Mouse (Mus musculus): ENCODE measurements around the gene Nckap1l. TPM values are rescaled to one million over a fixed set of nuclear protein-coding genes. Genes with fewer than 3 reads are reported as not detected.
A peak's percentile ranks its signal among the peaks of the same experiment; 100 is the strongest.

Gene Nckap1l
- total RNA-seq, 2 experiments from 2014 or later, result 5.5 to 8.7 TPM

- DNase-seq (ENCODE audit: low spot score in 2 of 2), result no peak
Measured at GRCm38 (mm10) chr15:103498157-103498556, 44.6 kb downstream of the Nckap1l start.

GRCm38 (mm10) chr15:103500723-103501122, 47.1 kb downstream of the Nckap1l start:
- no peak for DNase-seq (ENCODE audit: low spot score in 2 of 2)

GRCm38 (mm10) chr15:103501186-103501585, 47.6 kb downstream of the Nckap1l start:
- no peak for DNase-seq (ENCODE audit: low spot score in 2 of 2)

DNA sequence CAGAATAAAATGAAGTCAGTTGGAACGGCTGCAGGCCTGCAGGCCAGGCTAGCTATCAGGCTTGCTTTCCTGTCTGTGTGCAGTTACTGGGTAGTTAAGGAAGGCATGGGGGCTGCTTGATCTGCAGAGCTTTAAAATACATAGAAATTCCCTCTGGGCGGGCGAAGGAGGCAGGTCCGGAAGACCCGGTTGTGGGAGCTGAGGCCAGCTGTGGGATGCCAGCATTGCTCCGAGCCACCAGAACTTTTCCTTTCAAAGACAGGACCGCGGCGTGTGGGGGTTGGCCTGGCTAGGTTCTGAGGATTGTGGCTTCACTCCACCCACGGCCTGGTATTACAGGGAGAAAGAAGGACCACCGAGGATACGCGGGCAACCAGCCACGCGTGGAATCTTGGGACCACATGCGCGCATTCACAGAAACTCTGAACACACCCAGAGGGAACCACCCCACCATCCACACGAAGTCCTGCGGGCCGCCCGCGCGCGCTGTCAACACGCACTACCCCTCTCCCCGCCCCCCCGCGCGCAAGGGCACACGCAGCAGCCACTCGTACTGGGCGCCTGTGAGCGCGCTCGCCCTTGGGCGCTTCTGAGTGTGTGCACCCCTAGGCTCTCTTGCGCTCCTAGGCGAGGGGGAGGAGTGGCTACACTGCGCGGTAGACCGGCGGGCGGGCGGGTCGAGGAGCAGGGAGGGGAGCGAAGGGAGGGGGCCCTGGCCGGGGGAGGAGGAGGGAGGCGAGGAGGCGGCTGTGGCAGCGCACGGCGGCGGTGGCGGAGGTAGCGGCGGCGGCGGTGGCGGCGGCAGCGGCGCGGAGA, 49.0 kb downstream of the Nckap1l start, which contains the start of gene Pde1b:
Gene Pde1b (plus strand): TSS at position 600 of the 816 bp plus-strand sequence.
- DNase-seq (ENCODE audit: low spot score in 2 of 2), result peak; percentile 60 to 62

- DNase-seq (ENCODE audit: low spot score in 2 of 2), result no peak
Measured at GRCm38 (mm10) chr15:103503251-103503600, 49.6 kb downstream of the Nckap1l start.

GRCm38 (mm10) chr15:103503660-103504059, 50.1 kb downstream of the Nckap1l start:
- DNase-seq (ENCODE audit: low spot score in 2 of 2), result no peak

- no peak for DNase-seq (ENCODE audit: low spot score in 2 of 2)
Measured at GRCm38 (mm10) chr15:103509317-103509716, 55.7 kb downstream of the Nckap1l start.

DNA sequence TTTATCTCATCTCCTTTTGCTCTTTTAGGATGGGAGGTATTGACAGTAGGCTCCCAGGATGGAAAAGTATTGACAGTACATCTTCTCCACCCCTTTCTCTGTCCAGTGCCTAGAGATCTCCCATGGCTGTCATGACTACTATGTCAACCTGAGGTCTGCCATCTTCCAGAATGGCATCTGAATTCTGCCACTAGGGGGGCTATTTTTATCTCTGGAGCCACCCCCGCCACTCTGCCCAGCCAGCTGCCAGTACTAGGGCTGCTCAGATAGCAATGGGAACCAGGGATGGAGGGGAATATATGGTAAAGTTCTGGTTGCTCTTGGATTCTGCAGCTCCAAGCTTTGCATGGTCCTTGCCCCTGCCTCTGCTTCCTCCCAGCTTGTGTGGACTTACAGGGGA, 58.1 kb downstream of the Nckap1l start:
- DNase-seq (ENCODE audit: low spot score in 2 of 2), result no peak

DNA sequence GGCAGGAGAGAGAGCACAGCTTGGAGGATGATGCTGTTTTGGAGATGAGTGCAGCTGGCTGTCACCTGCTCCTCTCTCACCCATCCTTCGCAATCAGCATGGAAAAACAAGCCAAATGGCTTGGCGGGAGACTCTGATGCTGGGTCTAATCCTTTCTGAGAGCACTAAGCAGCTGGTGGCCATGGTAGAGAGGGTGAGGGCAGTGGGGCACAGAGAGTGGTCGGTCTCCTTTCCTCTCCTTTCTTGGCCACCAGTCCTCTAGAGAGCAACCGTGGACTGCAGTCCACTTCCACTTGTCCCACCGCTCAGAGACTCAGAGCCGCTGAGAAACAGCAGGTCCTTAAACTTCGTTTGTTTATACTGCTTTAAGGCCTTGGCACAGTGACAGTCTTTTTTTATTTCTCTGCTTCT, 60.0 kb downstream of the Nckap1l start:
- DNase-seq (ENCODE audit: low spot score in 2 of 2), result no peak

DNA sequence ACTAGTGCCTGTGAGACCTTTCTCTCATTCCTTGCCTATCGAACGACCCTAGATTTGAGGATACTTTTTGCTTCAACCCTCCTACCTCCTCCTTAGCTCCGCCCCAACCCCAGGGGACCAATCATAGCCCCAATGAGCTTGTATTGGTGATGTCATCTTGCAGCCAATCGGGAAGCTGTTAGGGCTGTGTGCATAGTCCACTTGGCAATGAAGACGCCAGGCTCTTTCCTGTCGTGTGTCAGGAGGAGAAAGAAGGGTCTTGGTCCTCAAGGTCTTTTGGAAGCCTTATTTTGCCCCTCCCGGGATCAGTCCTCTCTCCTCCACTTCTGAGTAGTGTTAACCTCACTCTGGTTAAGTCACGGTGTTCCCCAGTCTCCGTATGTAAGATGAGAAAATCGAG, 60.5 kb downstream of the Nckap1l start:
- DNase-seq (ENCODE audit: low spot score in 2 of 2), result peak in 1 of 2 experiments; percentile 51

- DNase-seq (ENCODE audit: low spot score in 2 of 2), result no peak
Measured at GRCm38 (mm10) chr15:103514914-103515313, 61.3 kb downstream of the Nckap1l start.

GRCm38 (mm10) chr15:103518600-103519385, 65.2 kb downstream of the Nckap1l start:
- DNase-seq (ENCODE audit: low spot score in 2 of 2), result no peak

DNA sequence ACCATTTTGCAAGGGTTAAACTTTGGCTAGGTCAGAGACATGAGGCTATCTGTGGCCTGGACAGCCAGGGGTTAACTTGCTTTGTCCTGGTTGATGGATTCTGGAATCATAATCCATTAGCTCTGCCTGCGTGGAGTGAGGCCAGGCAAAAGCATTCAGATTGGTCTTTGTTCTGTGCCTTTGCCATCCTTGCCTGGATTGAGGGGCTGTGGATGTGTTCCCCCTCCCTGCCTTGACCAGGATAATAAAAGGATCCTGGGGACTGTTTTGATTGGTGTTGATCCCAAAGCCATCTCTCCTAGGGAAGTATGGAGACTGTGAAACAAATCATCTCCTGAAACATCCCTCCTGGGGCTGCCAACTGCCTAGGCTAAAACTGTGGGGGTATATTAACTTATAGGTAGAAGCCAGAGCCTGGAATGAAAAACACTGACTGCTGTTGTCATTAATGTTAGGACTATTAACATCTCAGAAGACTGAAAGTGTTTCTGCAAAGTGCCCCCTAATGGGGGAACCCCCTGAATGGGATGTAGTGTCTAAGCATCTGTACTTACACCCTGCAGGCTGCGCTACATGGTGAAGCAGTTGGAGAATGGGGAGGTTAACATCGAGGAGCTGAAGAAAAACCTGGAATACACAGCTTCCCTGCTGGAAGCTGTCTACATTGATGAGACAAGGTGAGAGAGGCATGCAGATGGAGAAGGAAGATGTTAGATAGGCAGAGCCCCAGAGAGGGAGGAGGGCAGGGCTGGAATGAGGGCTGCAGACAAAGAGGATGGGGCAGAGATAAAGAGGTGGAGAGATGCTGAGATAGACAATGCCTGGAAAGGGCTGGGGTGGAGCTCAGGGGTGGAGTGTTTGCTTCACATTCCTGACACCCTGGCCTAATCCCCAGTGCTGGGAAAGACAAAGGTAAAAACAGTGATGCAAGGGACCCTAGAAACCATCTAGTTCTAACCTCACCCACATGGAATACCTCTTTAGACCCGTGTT, 66.1 kb downstream of the Nckap1l start:
- no peak for DNase-seq (ENCODE audit: low spot score in 2 of 2)

DNA sequence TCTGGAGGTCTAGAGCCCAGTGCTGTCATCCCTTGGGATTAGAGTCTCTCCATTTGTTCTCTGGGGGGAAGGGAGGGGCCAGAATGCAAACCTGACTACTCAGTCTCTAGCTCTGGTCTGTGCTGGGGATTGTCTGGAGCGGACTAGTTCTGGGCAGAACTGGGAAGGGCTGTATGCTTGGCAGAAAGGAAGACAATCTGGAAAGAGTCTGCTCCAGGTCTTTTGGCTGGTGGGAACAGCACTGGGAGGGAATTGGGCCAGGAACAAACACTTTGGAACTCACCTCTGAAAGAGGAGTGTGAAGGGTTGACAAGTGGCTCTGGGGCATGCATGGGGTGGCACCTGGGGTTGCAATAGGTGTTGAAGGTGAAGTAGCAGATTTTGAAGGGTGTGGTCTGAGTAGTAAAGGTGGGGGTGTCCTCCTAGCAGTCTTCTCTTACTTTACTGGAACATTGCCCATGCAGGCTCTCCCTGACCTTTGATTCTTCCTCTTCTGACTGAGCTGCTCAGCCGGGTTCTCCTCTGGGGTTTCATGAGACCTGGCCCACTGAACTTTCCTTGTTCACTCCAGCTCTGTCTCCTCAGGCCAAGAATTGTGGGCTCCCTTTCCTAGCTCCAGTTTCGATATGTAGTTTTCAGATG, 69.0 kb downstream of the Nckap1l start:
- DNase-seq (ENCODE audit: low spot score in 2 of 2), result no peak

DNA sequence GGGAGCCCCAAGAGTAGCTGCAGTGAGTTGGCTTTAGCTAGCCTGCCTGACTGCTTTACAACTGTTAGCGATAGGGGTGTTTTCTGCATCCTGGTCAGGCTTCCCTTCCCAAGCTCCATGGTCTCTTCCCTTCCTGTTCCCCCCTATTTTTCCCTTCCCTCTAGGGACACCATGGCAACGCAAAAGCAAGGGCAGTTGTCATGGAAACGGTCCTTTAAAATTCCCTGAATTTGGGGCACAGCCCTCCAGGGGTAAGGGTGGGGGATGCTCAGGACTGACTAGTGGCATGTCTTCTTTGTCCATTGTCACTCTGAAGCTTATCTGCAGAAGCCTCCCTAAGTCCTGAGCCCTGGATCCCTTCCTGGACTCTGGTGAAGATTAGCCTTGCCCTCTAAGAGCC, 69.6 kb downstream of the Nckap1l start:
- no peak for DNase-seq (ENCODE audit: low spot score in 2 of 2)

GRCm38 (mm10) chr15:103530372-103530771, 76.8 kb downstream of the Nckap1l start:
- DNase-seq (ENCODE audit: low spot score in 2 of 2), result peak in 1 of 2 experiments; percentile 25

- DNase-seq (ENCODE audit: low spot score in 2 of 2), result no peak
Measured at GRCm38 (mm10) chr15:103534054-103534620, 80.5 kb downstream of the Nckap1l start.

- no peak for DNase-seq (ENCODE audit: low spot score in 2 of 2)
Measured at GRCm38 (mm10) chr15:103535030-103535429, 81.4 kb downstream of the Nckap1l start.

DNA sequence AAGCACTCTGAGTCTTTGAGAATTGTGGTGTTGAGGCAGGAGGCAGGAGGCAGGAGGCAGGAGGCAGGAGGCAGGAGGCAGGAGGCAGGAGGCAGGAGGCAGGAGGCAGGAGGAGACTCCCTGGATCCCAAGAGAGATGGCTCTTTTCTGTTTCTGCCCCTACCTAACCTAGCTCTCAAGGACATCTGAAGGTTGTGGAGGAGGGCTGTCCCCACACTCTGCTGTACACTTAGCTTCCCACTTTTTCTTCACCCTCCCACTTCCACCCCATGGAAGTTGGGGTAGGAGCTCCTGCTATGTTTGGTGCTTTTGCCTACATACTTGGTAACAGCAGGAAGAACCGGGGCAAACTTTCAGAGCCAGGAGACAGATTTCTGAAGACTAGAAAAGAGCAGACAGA, 82.2 kb downstream of the Nckap1l start:
- no peak for DNase-seq (ENCODE audit: low spot score in 2 of 2)

DNA sequence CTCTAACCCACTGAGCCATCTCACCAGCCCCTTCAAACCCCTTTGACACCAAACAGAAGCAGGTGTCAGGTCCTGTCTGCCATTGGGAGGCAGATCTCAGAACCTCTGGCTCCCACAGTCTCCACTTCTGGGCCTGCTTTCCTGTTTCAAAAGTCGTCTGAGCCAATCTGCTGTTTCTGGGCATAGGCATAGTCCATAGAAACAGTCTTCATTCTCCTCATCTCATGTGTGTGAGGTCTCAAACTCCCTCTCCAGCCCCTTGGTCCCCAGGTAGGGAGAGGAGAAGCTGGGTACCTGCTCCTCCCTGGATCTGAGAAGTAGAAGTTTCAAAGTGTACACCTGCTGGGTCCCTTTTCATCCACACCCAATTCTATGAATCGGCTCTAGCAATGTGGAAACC, 82.9 kb downstream of the Nckap1l start:
- DNase-seq (ENCODE audit: low spot score in 2 of 2), result no peak

Data from adrenal gland, adult 18-20 months (tissue).